In genomic region chr16:95361950-95362349, GRCm38 (mm10) we compare ENCODE assay signal across 34 mouse cellular contexts.
"Had no signal": no experiment of that assay in that cellular context is flagged by ENCODE, and none has a peak within 500 bp of the region (broad histone marks: within the 10 kb centered on the region; RNA-seq: fewer than 3 reads in every experiment).

No protein-coding gene starts in this region.

- H3K4me2 ChIP-seq: heart, embryonic 11.5 days; heart, embryonic 13.5 days; heart, embryonic 15.5 days; hindbrain, embryonic 12.5 days; hindbrain, embryonic 13.5 days; hindbrain, embryonic 14.5 days; hindbrain, embryonic 15.5 days; intestine, embryonic 15.5 days; kidney, embryonic 15.5 days had no signal

- H3K9me3 ChIP-seq: heart, embryonic 13.5 days; heart, embryonic 15.5 days; hindbrain, embryonic 10.5 days; hindbrain, embryonic 12.5 days; hindbrain, embryonic 13.5 days; hindbrain, embryonic 15.5 days; intestine, embryonic 15.5 days; kidney, embryonic 15.5 days had no signal

- DNase-seq: heart, postnatal 10 days; heart, postnatal 14 days; heart, postnatal 36 days; heart, postnatal 4 days; kidney, adult 11 months; kidney, adult 18-20 months; kidney, adult 2 months; kidney, adult 8-10 months; kidney, adult 9 months; kidney, postnatal 10 days; kidney, postnatal 14 days; kidney, postnatal 25 days; kidney, postnatal 36 days; kidney, postnatal 4 days; layer of hippocampus, adult 9-11 months; layer of hippocampus, postnatal 36 days had no signal

- H3K4me3 ChIP-seq: heart, embryonic 13.5 days; heart, embryonic 15.5 days; hindbrain, embryonic 10.5 days; hindbrain, embryonic 12.5 days; hindbrain, embryonic 13.5 days; hindbrain, embryonic 15.5 days; intestine, embryonic 15.5 days; kidney, embryonic 15.5 days; layer of hippocampus, adult 2 months; left cerebral cortex, adult 2 months had no signal

- H3K36me3 ChIP-seq: heart, embryonic 15.5 days; hindbrain, embryonic 10.5 days; hindbrain, embryonic 12.5 days; hindbrain, embryonic 13.5 days; hindbrain, embryonic 15.5 days; intestine, embryonic 15.5 days; kidney, embryonic 15.5 days had no signal

- H3K9ac ChIP-seq: heart, embryonic 13.5 days; heart, embryonic 15.5 days; hindbrain, embryonic 12.5 days; hindbrain, embryonic 13.5 days; hindbrain, embryonic 14.5 days; hindbrain, embryonic 15.5 days; intestine, embryonic 15.5 days; kidney, embryonic 15.5 days had no signal

- H3K27me3 ChIP-seq: heart, embryonic 13.5 days; heart, embryonic 15.5 days; hindbrain, embryonic 12.5 days; hindbrain, embryonic 13.5 days; hindbrain, embryonic 15.5 days; intestine, embryonic 15.5 days; kidney, embryonic 15.5 days had no signal

- ATAC-seq: hindbrain, embryonic 16.5 days; hindbrain, postnatal 0 days; inflammation-experienced regulatory T-cells, adult 6 months; intestine, embryonic 15.5 days; intestine, embryonic 16.5 days; intestine, postnatal 0 days had no signal

- H3K27ac ChIP-seq: heart, embryonic 13.5 days; heart, embryonic 15.5 days; hindbrain, embryonic 10.5 days; hindbrain, embryonic 12.5 days; hindbrain, embryonic 13.5 days; hindbrain, embryonic 14.5 days; hindbrain, embryonic 15.5 days; hindbrain, postnatal 0 days; intestine, embryonic 15.5 days; kidney, embryonic 15.5 days; kidney, postnatal 0 days; layer of hippocampus, adult 2 months; left cerebral cortex, adult 2 months had no signal
